In the genomic region with DNA sequence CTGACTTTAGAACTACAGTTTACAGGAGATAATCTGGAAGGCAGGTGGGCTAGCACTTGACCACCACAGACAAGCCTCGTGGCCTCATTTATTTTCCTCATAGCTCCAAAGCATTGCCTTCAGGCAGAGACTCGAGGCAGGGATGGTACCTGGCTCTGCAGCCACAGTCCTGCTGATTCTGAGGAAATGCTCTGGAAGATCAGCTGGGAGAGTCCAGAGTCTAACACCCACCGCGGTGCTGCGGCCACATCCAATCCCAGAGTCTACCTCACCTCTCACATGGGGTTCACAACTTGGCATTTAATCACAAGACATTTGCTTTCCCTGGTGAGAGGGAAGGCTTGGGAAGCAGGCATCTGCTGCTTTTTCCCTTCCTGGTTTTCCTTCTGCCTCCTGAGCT, we compare ENCODE assay signal across 23 mouse cellular contexts. TPM values are rescaled to one million over a fixed set of nuclear protein-coding genes. Genes with fewer than 3 reads are reported as not detected.
DNase-seq lines count a peak whose midpoint lies in the region; ATAC-seq and TF ChIP-seq lines count a peak whose summit lies in the region.
"Had no signal": no experiment of that assay in that cellular context is flagged by ENCODE, and none has a peak within 500 bp of the region (broad histone marks: within the 10 kb centered on the region; RNA-seq: fewer than 3 reads in every experiment).

No protein-coding gene starts in this region.

- no peak overlapping the region for H3K27ac ChIP-seq in kidney, embryonic 14.5 days (ENCODE audit: low read depth, low read length)
- H3K27ac ChIP-seq in ES-E14 (ENCODE audit: insufficient read depth, low read depth, low read length, poor library complexity, severe bottlenecking): no peak overlapping the region
- H3K27ac ChIP-seq in intestine, embryonic 15.5 days: no peak overlapping the region
- peak overlapping the region; percentile 32; the same call in 1 of the 2 replicates for H3K27ac ChIP-seq in small intestine, adult 2 months (ENCODE audit: insufficient read depth, low read depth, low read length)
- H3K27ac ChIP-seq: embryonic facial prominence, embryonic 15.5 days; forebrain, embryonic 10.5 days; heart, embryonic 10.5 days; hindbrain, embryonic 14.5 days had no signal

- in situ Hi-C loops in ES-E14 (cut with MboI; ENCODE audit: low sequenced_read_pairs in 2 of 2, unreplicated experiment in 2 of 2): no loop called here

- no peak for TF ChIP-seq POLR2A in small intestine, adult 2 months (IDR thresholded peaks at IDR 0.05; ENCODE audit: low read depth, low read length)

- 78% methylated on average over 5 of the region's 5 CpGs for WGBS in kidney, embryonic 14.5 days
- 41% methylated on average over 5 of the region's 5 CpGs for WGBS in intestine, embryonic 15.5 days
- 30% methylated on average over 5 of the region's 5 CpGs for WGBS in small intestine, adult 2 months

- H3K9ac ChIP-seq in kidney, embryonic 14.5 days (ENCODE audit: low read depth, low read length): no peak overlapping the region
- H3K9ac ChIP-seq in ES-E14 (ENCODE audit: insufficient read depth, low read depth, low read length, poor library complexity, severe bottlenecking): peak overlapping the region; percentile 28; the same call in 1 of the 2 replicates
- no peak overlapping the region for H3K9ac ChIP-seq in intestine, embryonic 15.5 days
- H3K9ac ChIP-seq: embryonic facial prominence, embryonic 15.5 days; hindbrain, embryonic 14.5 days had no signal

- no peaks in the 10 kb centered on the region for H3K9me3 ChIP-seq in kidney, embryonic 14.5 days (ENCODE audit: control insufficient read depth, low read length)
- no peaks in the 10 kb centered on the region for H3K9me3 ChIP-seq in ES-E14 (ENCODE audit: control insufficient read depth, insufficient read depth, low read depth, low read length)
- H3K9me3 ChIP-seq in intestine, embryonic 15.5 days: no peaks in the 10 kb centered on the region
- H3K9me3 ChIP-seq: embryonic facial prominence, embryonic 15.5 days; forebrain, embryonic 10.5 days; heart, embryonic 10.5 days had no signal

- no peak for ATAC-seq in kidney, embryonic 14.5 days (ENCODE audit: low FRiP score, low TSS enrichment)
- 0 out of 2 replicates have a peak, but pooled peaks have one; percentile 65 for ATAC-seq in intestine, embryonic 15.5 days
- no peak for ATAC-seq in megakaryocyte-erythroid progenitor cell, adult 5-6 weeks (replicated peaks; ENCODE audit: low FRiP score, low TSS enrichment, poor library complexity, severe bottlenecking)
- ATAC-seq in megakaryocyte, adult 5-6 weeks (ENCODE audit: poor library complexity, severe bottlenecking): no peak
- ATAC-seq: activated CD4-positive, CD25-positive, alpha-beta regulatory T cell, adult 4 months; CD4-positive, CD25-positive, alpha-beta regulatory T cell, adult 4 months; forebrain, embryonic 14.5 days; Patski had no signal

- H3K4me2 ChIP-seq in kidney, embryonic 14.5 days (replicated peaks; ENCODE audit: low read depth, low read length): no peak overlapping the region
- H3K4me2 ChIP-seq in intestine, embryonic 15.5 days (replicated peaks): no peak overlapping the region
- H3K4me2 ChIP-seq: embryonic facial prominence, embryonic 15.5 days; hindbrain, embryonic 14.5 days had no signal

- H3K36me3 ChIP-seq in kidney, embryonic 14.5 days (ENCODE audit: control insufficient read depth, insufficient read depth, low read length): no peaks in the 10 kb centered on the region
- no peaks in the 10 kb centered on the region for H3K36me3 ChIP-seq in ES-E14 (ENCODE audit: control insufficient read depth, insufficient read depth, low read length, poor library complexity, severe bottlenecking)
- no peaks in the 10 kb centered on the region for H3K36me3 ChIP-seq in intestine, embryonic 15.5 days
- no peaks in the 10 kb centered on the region for H3K36me3 ChIP-seq in small intestine, adult 2 months (ENCODE audit: control insufficient read depth, insufficient read depth, low read length)
- H3K36me3 ChIP-seq: embryonic facial prominence, embryonic 15.5 days; forebrain, embryonic 10.5 days; heart, embryonic 10.5 days had no signal

- no peak overlapping the region for H3K4me3 ChIP-seq in kidney, embryonic 14.5 days (ENCODE audit: low read length)
- no peak overlapping the region for H3K4me3 ChIP-seq in ES-E14 (ENCODE audit: insufficient read depth in 1 of 2, low read depth in 1 of 2, low read length in 2 of 2, poor library complexity in 1 of 2, severe bottlenecking in 1 of 2)
- H3K4me3 ChIP-seq in intestine, embryonic 15.5 days (replicated peaks): no peak overlapping the region
- no peak overlapping the region for H3K4me3 ChIP-seq in small intestine, adult 2 months (ENCODE audit: low read depth, low read length)
- H3K4me3 ChIP-seq: embryonic facial prominence, embryonic 15.5 days; erythroblast, embryonic 14.5 days; forebrain, embryonic 10.5 days; heart, embryonic 10.5 days had no signal

- TF ChIP-seq CTCF in small intestine, adult 2 months (IDR thresholded peaks at IDR 0.05; ENCODE audit: extremely low read depth, insufficient read length, insufficient replicate concordance, low read depth, low read length): no peak

- no peaks in the 10 kb centered on the region for H3K27me3 ChIP-seq in kidney, embryonic 14.5 days (ENCODE audit: control insufficient read depth, insufficient read depth, low read length)
- no peaks in the 10 kb centered on the region for H3K27me3 ChIP-seq in intestine, embryonic 15.5 days (replicated peaks)
- H3K27me3 ChIP-seq in small intestine, adult 2 months (ENCODE audit: control insufficient read depth, insufficient read depth, low read length): no peaks in the 10 kb centered on the region
- H3K27me3 ChIP-seq: embryonic facial prominence, embryonic 15.5 days; Patski had no signal

- H3K4me1 ChIP-seq in kidney, embryonic 14.5 days (ENCODE audit: control insufficient read depth, insufficient read depth, low read length): no peaks in the 10 kb centered on the region
- peaks cover 3 to 14% of the 10 kb centered on the region in 2 experiments; a peak in 3 of 4 replicates for H3K4me1 ChIP-seq in ES-E14 (ENCODE audit: control insufficient read depth in 2 of 2, insufficient read depth in 2 of 2, low read length in 2 of 2, poor library complexity in 1 of 2)
- H3K4me1 ChIP-seq in intestine, embryonic 15.5 days (replicated peaks): 0 out of 2 replicates have a peak, but pooled peaks cover 5% of the 10 kb centered on the region
- peaks cover 19% of the 10 kb centered on the region; the same call in 1 of the 2 replicates for H3K4me1 ChIP-seq in small intestine, adult 2 months (ENCODE audit: control insufficient read depth, insufficient read depth, insufficient read length, low read length)
- H3K4me1 ChIP-seq: embryonic facial prominence, embryonic 15.5 days; forebrain, embryonic 10.5 days had no signal

- DNase-seq in kidney, postnatal 10 days: peak; percentile 16
- DNase-seq in ES-E14 (ENCODE audit: low read depth, low spot score): no peak
- DNase-seq in frontal cortex, postnatal 10 days (ENCODE audit: low spot score in 2 of 2): no peak
- DNase-seq: adrenal gland, postnatal 14 days; cerebellum, adult 8-10 months; embryo, embryonic 11 days; gastrocnemius, postnatal 10 days; heart, adult 18-20 months; heart, postnatal 10 days had no signal

TF ChIP-seq in ES-E14, 5 proteins besides CTCF, POLR2A, EP300 and RAD21:
- no peak for TF ChIP-seq ZC3H11A (IDR thresholded peaks at IDR 0.05; ENCODE audit: borderline replicate concordance, low read depth, low read length)
- TF ChIP-seq HCFC1 (IDR thresholded peaks at IDR 0.05; ENCODE audit: borderline replicate concordance, insufficient read depth, low read length): no peak
- no peak for TF ChIP-seq ZNF384 (IDR thresholded peaks at IDR 0.05; ENCODE audit: low read depth, low read length)
- TF ChIP-seq CHD2 (IDR thresholded peaks at IDR 0.05; ENCODE audit: low read depth, low read length): no peak
- TF ChIP-seq MAFK (IDR thresholded peaks at IDR 0.05; ENCODE audit: insufficient read depth, low read depth, low read length): no peak

RNA-seq across cellular contexts. Expression of a gene that starts 12.6 kb away (rescaled TPM):
- 11.2 and 12.0 TPM in 2 replicates for polyA plus RNA-seq in kidney, embryonic 14.5 days (2014; fragmentation: Nextera tagmentation; extraction: Ambion mirVana)
- total RNA-seq in ES-E14 (2012; rRNA removed): 36.9 TPM in 2 replicates
- 19.5 and 25.7 TPM in 2 replicates for polyA plus RNA-seq in intestine, embryonic 15.5 days (2015; fragmentation: Nextera tagmentation; extraction: Ambion mirVana)
- polyA plus RNA-seq in small intestine, adult 2 months (2012; rRNA removed): 379 and 1,527 TPM in 2 replicates
- total RNA-seq in megakaryocyte-erythroid progenitor cell, adult 5-6 weeks (2014; fragmentation: Nextera tagmentation): 0.92 and 5.8 TPM in 2 replicates
- total RNA-seq in megakaryocyte-erythroid progenitor cell, adult 5-6 weeks (2017): not detected in 2 replicates
- total RNA-seq in megakaryocyte, adult 5-6 weeks (2015): 1,575 and 1,670 TPM in 2 replicates
- total RNA-seq in megakaryocyte, adult 5-6 weeks (2017): 496 and 508 TPM in 2 replicates

RNA-seq across cellular contexts. Expression of a gene that starts 56.9 kb away (rescaled TPM):
- polyA plus RNA-seq in kidney, embryonic 14.5 days (2014; fragmentation: Nextera tagmentation; extraction: Ambion mirVana): 57.5 and 104 TPM in 2 replicates
- total RNA-seq in ES-E14 (2012; rRNA removed): 57.1 and 89.1 TPM in 2 replicates
- polyA plus RNA-seq in intestine, embryonic 15.5 days (2015; fragmentation: Nextera tagmentation; extraction: Ambion mirVana): 61.5 and 63.4 TPM in 2 replicates
- 27.2 and 94.6 TPM in 2 replicates for polyA plus RNA-seq in small intestine, adult 2 months (2012; rRNA removed)
- 82.4 and 115 TPM in 2 replicates for total RNA-seq in megakaryocyte-erythroid progenitor cell, adult 5-6 weeks (2014; fragmentation: Nextera tagmentation)
- total RNA-seq in megakaryocyte-erythroid progenitor cell, adult 5-6 weeks (2017): 46.1 and 59.3 TPM in 2 replicates
- 65.7 and 68.3 TPM in 2 replicates for total RNA-seq in megakaryocyte, adult 5-6 weeks (2015)
- 42.3 and 49.4 TPM in 2 replicates for total RNA-seq in megakaryocyte, adult 5-6 weeks (2017)
